Mouse (Mus musculus) megakaryocyte, embryonic 14.5 days (primary cell): ENCODE measurements around the gene Mbd4. TPM values are rescaled to one million over a fixed set of nuclear protein-coding genes. Genes with fewer than 3 reads are reported as not detected.

Experiments
- H3K27me3 ChIP-seq: replicated peaks from 2 replicates; pipeline ENCODE3; 2012; ENCODE audit warnings: inconsistent platforms
- H3K36me3 ChIP-seq: replicated peaks from 2 replicates; pipeline ENCODE3; 2012; ENCODE audit warnings: low read length, inconsistent platforms, mixed read lengths
- H3K4me1 ChIP-seq: 2 replicates; pipeline ENCODE4 v1.6.1; 2012; ENCODE audit warnings: inconsistent platforms
- H3K4me3 ChIP-seq: replicated peaks from 2 replicates; pipeline ENCODE3; 2012; ENCODE audit warnings: moderate library complexity, mild to moderate bottlenecking, inconsistent platforms
- H3K9me3 ChIP-seq: 2 replicates; pipeline ENCODE4 v1.6.1; 2012; ENCODE audit warnings: inconsistent platforms
- FLI1 ChIP-seq: IDR thresholded peaks from 2 replicates; pipeline ENCODE4 v1.6.1; 2012; ENCODE audit warnings: low read length, inconsistent platforms, mixed read lengths
- GATA1 ChIP-seq: IDR thresholded peaks from 3 replicates; pipeline ENCODE4 v1.6.1; 2012; ENCODE audit warnings: mixed read lengths, low read length, inconsistent platforms, borderline replicate concordance
- polyA plus RNA-seq: library from polyadenylated mRNA; stranded (reverse); fragments of >175 nt; gene quantifications from 2 replicates; pipeline ENCODE4 v1.2.3, GENCODE M21; 2012; ENCODE audit warnings: low replicate concordance; ENCODE audit not compliant: insufficient read depth

Mbd4 gene
- polyA plus RNA-seq, 1 experiment, result 0.40 TPM

DNA sequence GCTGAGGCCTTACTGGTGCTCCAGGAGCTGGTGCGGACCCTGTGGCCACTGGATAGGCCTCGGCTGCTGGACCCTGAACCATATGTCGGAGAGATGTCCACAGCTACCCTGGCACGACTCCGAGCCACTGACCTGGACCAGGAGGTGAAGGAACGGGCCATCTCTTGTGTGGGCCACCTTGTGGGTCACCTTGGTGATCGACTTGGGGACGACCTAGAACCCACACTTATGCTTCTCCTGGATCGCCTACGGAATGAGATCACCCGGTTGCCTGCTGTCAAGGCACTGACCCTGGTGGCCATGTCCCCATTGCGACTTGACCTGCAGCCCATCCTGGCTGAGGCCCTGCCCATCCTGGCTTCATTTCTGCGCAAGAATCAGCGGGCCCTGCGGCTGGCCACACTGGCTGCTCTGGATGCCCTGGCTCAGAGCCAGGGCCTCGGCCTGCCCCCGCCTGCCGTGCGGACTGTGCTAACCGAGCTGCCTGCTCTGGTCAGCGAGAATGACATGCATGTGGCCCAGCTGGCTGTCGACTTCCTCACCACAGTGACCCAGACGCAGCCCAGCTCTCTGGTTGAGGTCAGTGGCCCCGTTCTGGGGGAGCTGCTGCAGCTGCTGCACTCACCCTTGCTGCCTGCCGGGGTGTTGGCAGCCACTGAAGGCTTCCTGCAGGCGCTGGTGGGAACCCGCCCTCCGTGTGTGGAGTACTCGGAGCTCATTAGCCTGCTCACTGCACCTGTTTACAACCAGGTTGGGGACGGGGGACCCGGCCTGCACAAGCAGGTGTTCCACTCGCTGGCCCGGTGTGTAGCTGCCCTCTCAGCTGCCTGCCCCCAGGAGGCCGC lies 61.1 kb downstream of the Mbd4 start:
- Histone ChIP-seq H3K27me3 (no peaks in the 10 kb centered on the region), H3K4me3 (peak overlapping the region; percentile 50), H3K9me3 (no peaks in the 10 kb centered on the region)

DNA sequence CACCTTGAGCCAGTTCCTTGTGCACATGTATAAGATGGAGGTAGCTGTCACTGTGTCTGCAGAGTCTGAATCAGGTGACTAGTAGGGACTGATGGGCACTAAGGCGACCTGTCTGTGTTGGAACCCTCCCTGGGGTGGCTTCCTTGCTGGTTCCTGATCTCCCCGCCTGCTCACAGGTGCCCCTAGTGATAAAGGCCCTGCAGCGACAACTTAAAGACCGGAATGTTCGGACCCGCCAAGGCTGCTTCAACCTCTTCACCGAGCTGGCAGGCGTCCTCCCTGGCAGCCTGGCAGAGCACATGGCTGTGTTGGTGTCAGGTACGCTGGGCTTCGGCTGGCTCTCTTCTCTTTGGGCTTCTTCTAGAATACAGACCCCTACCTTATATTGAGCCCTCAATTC lies 62.2 kb downstream of the Mbd4 start:
- no peaks in the 10 kb centered on the region for H3K27me3 ChIP-seq
- peaks cover 82% of the 10 kb centered on the region for H3K36me3 ChIP-seq
- H3K4me3 ChIP-seq, result no peak overlapping the region
- no peaks in the 10 kb centered on the region for H3K9me3 ChIP-seq
- H3K4me1 ChIP-seq, result peaks cover 53% of the 10 kb centered on the region
- TF ChIP-seq GATA1 (no peak), FLI1 (no peak)

More for the DNA sequence above, 61.1 kb downstream of the Mbd4 start:
- Histone ChIP-seq H3K36me3 (peaks cover 84% of the 10 kb centered on the region), H3K4me1 (peaks cover 52% of the 10 kb centered on the region)
- TF ChIP-seq FLI1 (no peak), GATA1 (no peak)

Other genes with a start within 250 kb of the Mbd4 start
- 4.2 and 27.8 TPM in 2 replicates for gene Raf1, start 176.7 kb downstream of the Mbd4 start, polyA plus RNA-seq
- 650 and 2,177 TPM in 2 replicates for gene Tmem40, start 91.0 kb downstream of the Mbd4 start, polyA plus RNA-seq
- 7.0 and 7.1 TPM in 2 replicates for gene Cand2, start 78.8 kb downstream of the Mbd4 start, polyA plus RNA-seq
- gene Rpl32, start 44.6 kb downstream of the Mbd4 start, polyA plus RNA-seq, result 500 and 629 TPM in 2 replicates
- gene Efcab12, start 15.0 kb downstream of the Mbd4 start, polyA plus RNA-seq, result not detected in 2 replicates
- gene Ift122, start 99 bp upstream of the Mbd4 start, polyA plus RNA-seq, result 1.1 TPM in 1 of 2 replicates, not detected in the other
- not detected in 2 replicates for gene Rho, start 78.4 kb upstream of the Mbd4 start, polyA plus RNA-seq
- not detected in 2 replicates for gene H1foo, start 91.6 kb upstream of the Mbd4 start, polyA plus RNA-seq
- 3.8 and 14.9 TPM in 2 replicates for gene Plxnd1, start 141.6 kb upstream of the Mbd4 start, polyA plus RNA-seq